Mouse (Mus musculus) neural tube, embryonic 15.5 days (tissue): ENCODE data around the gene Vil1. TPM values are rescaled to one million over a fixed set of nuclear protein-coding genes. Genes with fewer than 3 reads are reported as not detected.
A peak's percentile ranks its signal among the peaks of the same experiment; 100 is the strongest.

Source experiments
- microRNA counts: library from miRNA; unstranded; fragments of <30 nt; microRNA quantifications from one replicate; lab custom pipeline; 2016
- microRNA-seq: library from miRNA; unstranded; fragments of <30 nt; microRNA quantifications from one replicate; pipeline ENCODE4, GENCODE M21; 2017
- polyA plus RNA-seq: library from polyadenylated mRNA; unstranded; fragments of >200 nt; fragmentation: Nextera tagmentation; extraction: Ambion mirVana; gene quantifications from 2 replicates; pipeline ENCODE4 v1.2.1, GENCODE M21; 2015

Vil1 gene
- polyA plus RNA-seq, 1 experiment from 2014 or later: 0.33 TPM

MicroRNAs encoded within 50 kb of the gene (microRNA counts, 519-probe panel; counts per million panel counts)
- microRNA mmu-miR-26b (lab: Ali Mortazavi, UCI): 2,928 counts per million, percentile 70 among the panel's probes with 10 or more counts

Small RNA genes lying within 50 kb of the gene (microRNA-seq; reads per million reads assigned to microRNA genes)
- 12,202 reads per million, percentile 97 among the genes with 10 or more reads in this experiment for gene Mir26b

Other genes starting within 250 kb of the Vil1 start
- gene Cxcr1, start 214.7 kb upstream of the Vil1 start, polyA plus RNA-seq: not detected in 2 replicates
- gene Arpc2, start 173.3 kb upstream of the Vil1 start, polyA plus RNA-seq: 393 and 423 TPM in 2 replicates
- gene Gpbar1, start 130.8 kb upstream of the Vil1 start, polyA plus RNA-seq: 0.73 TPM in 1 of 2 replicates, not detected in the other
- 209 and 236 TPM in 2 replicates for gene Aamp, start 124.6 kb upstream of the Vil1 start, polyA plus RNA-seq
- 152 and 156 TPM in 2 replicates for gene Pnkd, start 124.4 kb upstream of the Vil1 start, polyA plus RNA-seq
- 10.1 and 12.9 TPM in 2 replicates for gene Tmbim1, start 103.8 kb upstream of the Vil1 start, polyA plus RNA-seq
- gene Catip, start 47.3 kb upstream of the Vil1 start, polyA plus RNA-seq: 1.1 and 1.4 TPM in 2 replicates
- gene Slc11a1, start 34.2 kb upstream of the Vil1 start, polyA plus RNA-seq: 2.3 and 3.5 TPM in 2 replicates
- gene Ctdsp1, start 17.9 kb upstream of the Vil1 start, polyA plus RNA-seq: 16.8 and 30.2 TPM in 2 replicates
- gene Cnot9, start 96.7 kb downstream of the Vil1 start, polyA plus RNA-seq: 43.9 and 48.5 TPM in 2 replicates
- 10.1 and 10.8 TPM in 2 replicates for gene Plcd4, start 133.5 kb downstream of the Vil1 start, polyA plus RNA-seq
- 22.3 and 23.4 TPM in 2 replicates for gene Usp37, start 134.9 kb downstream of the Vil1 start, polyA plus RNA-seq
- gene Zfp142, start 178.9 kb downstream of the Vil1 start, polyA plus RNA-seq: 7.1 and 8.3 TPM in 2 replicates
- gene Bcs1l, start 178.9 kb downstream of the Vil1 start, polyA plus RNA-seq: 21.5 and 22.9 TPM in 2 replicates
- 46.0 and 47.8 TPM in 2 replicates for gene Rnf25, start 192.0 kb downstream of the Vil1 start, polyA plus RNA-seq
- gene Stk36, start 192.1 kb downstream of the Vil1 start, polyA plus RNA-seq: 13.4 and 13.9 TPM in 2 replicates